ENCODE assay signal across 40 mouse cellular contexts in the genomic region with DNA sequence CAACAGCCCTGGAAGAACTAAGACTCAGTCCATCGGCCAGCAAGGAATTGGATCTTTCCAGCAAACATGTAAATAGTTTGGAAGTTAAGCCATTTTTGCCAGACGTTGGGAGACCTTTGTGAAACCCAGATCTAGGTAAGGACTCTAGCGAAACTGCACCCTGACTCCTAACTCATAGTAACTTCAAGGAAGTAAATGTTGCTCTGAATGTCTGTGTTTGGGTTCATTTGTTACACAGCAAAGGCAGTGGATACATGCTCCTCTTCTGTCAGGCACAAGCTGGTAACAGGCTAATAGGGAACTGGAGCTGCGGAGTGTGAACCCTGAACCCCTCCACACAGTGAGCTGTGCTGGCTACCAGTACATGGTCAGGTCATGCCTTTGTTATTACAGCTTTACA. TPM values are rescaled to one million over a fixed set of nuclear protein-coding genes. Genes with fewer than 3 reads are reported as not detected.
"Had no signal": no experiment of that assay in that cellular context is flagged by ENCODE, and none has a peak within 500 bp of the region (broad histone marks: within the 10 kb centered on the region; RNA-seq: fewer than 3 reads in every experiment).

No protein-coding gene starts in this region.

- H3K27me3 ChIP-seq: intestine, embryonic 15.5 days had no signal

- DNase-seq: heart, postnatal 10 days; heart, postnatal 14 days; heart, postnatal 36 days; heart, postnatal 4 days; kidney, adult 11 months; kidney, adult 18-20 months; kidney, adult 8-10 months; kidney, adult 9 months; kidney, postnatal 10 days; kidney, postnatal 14 days; kidney, postnatal 25 days; kidney, postnatal 36 days; kidney, postnatal 4 days; layer of hippocampus, adult 9-11 months; layer of hippocampus, postnatal 36 days had no signal

- H3K36me3 ChIP-seq: heart, embryonic 10.5 days; heart, embryonic 12.5 days; heart, embryonic 13.5 days; heart, embryonic 15.5 days; hindbrain, embryonic 10.5 days; hindbrain, embryonic 12.5 days; hindbrain, embryonic 13.5 days; hindbrain, embryonic 15.5 days; intestine, embryonic 15.5 days had no signal

- H3K4me1 ChIP-seq: heart, embryonic 10.5 days; heart, embryonic 12.5 days; heart, embryonic 13.5 days; heart, embryonic 15.5 days; hindbrain, embryonic 10.5 days; hindbrain, embryonic 12.5 days; hindbrain, embryonic 13.5 days; hindbrain, embryonic 15.5 days; intestine, embryonic 15.5 days had no signal

- H3K27ac ChIP-seq: heart, embryonic 10.5 days; heart, embryonic 13.5 days; heart, embryonic 15.5 days; hindbrain, embryonic 10.5 days; hindbrain, embryonic 12.5 days; hindbrain, embryonic 13.5 days; hindbrain, embryonic 14.5 days; hindbrain, embryonic 15.5 days; hindbrain, postnatal 0 days; intestine, embryonic 15.5 days; kidney, postnatal 0 days; layer of hippocampus, adult 2 months; left cerebral cortex, adult 2 months had no signal

- H3K4me2 ChIP-seq: heart, embryonic 11.5 days; heart, embryonic 12.5 days; heart, embryonic 13.5 days; heart, embryonic 15.5 days; hindbrain, embryonic 12.5 days; hindbrain, embryonic 13.5 days; hindbrain, embryonic 14.5 days; hindbrain, embryonic 15.5 days; intestine, embryonic 15.5 days had no signal

- H3K9me3 ChIP-seq: hindbrain, embryonic 15.5 days; intestine, embryonic 15.5 days had no signal

- H3K9ac ChIP-seq: heart, embryonic 12.5 days; heart, embryonic 13.5 days; heart, embryonic 15.5 days; hindbrain, embryonic 12.5 days; hindbrain, embryonic 13.5 days; hindbrain, embryonic 14.5 days; hindbrain, embryonic 15.5 days; intestine, embryonic 15.5 days had no signal

- ATAC-seq: hindbrain, embryonic 16.5 days; hindbrain, postnatal 0 days; inflammation-experienced regulatory T-cells, adult 6 months; intestine, embryonic 15.5 days; intestine, embryonic 16.5 days; intestine, postnatal 0 days had no signal

- H3K4me3 ChIP-seq: heart, embryonic 10.5 days; heart, embryonic 12.5 days; heart, embryonic 13.5 days; heart, embryonic 15.5 days; hindbrain, embryonic 10.5 days; hindbrain, embryonic 12.5 days; hindbrain, embryonic 13.5 days; hindbrain, embryonic 15.5 days; intestine, embryonic 15.5 days; layer of hippocampus, adult 2 months; left cerebral cortex, adult 2 months had no signal

RNA-seq across cellular contexts. Expression of a gene that starts 28.7 kb away (rescaled TPM):
- total RNA-seq: hematopoietic stem cell, adult 5-6 weeks had no signal
- polyA plus RNA-seq: heart, embryonic 14.5 days; heart, embryonic 15.5 days; heart, embryonic 16.5 days; heart, postnatal 0 days; inflammation-experienced regulatory T-cells, adult 6 months; intestine, embryonic 14.5 days; intestine, embryonic 15.5 days; intestine, embryonic 16.5 days; intestine, postnatal 0 days; large intestine, adult 2 months had no signal
